Mouse (Mus musculus) mesoderm, embryonic 11.5 days (tissue): ENCODE measurements at regions not wholly inside any gene's neighbourhood (a gene's known extent, or its start where the extent isn't known, plus 50 kb on each side); places are given as distances from the start of the nearest gene placed in this dataset.

Experiments used
- DNase-seq: peaks from one replicate; pipeline ENCODE4 v3.0.0-alpha.2; 2012; ENCODE audit warnings: low read depth, low spot score

DNA sequence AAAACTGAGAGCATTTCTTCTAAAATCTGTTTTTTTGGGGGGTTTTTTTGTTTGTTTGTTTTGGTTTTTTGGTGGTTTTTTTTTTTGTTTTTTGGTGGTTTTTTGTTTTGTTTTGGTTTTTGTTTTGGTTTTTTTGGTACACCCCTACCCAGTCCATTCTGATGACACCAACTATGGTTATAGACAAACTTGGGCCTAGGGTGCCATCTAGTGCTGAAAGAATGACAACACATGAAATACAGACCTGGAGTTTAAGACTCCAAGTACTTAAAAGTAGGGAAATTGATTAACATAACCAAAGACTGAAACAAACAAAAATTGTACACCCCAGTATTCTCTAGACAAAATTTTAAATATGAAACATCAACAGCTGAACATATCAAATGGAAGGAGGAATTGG, 76.0 kb upstream of the Ano5 start:
- peak; percentile 52 for DNase-seq

DNA sequence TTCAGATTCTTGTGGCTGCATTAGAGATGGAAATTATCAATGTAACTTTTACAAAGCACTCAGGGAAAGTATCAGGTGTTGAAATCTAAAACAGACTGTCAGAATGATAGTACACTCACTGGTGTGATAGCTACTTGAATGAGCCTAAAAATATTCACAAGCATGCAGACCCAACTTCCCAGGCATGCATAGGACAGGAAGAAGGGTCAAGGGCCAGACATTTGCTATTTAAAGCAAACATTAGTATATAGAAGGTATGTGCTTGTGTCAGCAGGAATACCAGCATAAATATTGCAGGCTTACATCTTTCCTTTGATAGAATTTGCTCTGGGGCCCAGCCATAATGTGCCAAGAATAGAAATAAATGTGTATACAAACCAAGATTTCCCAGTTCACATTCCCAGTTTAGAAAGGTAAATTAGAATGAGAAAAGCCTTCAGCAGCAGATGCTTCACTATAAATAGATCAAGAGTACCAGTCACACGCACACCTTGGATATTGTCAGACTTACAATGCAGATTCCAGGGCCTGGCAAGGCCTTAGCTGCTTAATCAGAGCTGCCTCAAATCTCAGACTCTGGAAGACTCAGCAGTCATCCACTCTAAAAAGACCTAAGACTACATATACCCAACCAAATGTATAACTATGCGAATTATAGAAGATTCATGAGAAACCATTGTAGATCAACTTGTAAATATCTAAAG, 55.7 kb upstream of the Ano5 start:
- DNase-seq = peak; percentile 23

DNA sequence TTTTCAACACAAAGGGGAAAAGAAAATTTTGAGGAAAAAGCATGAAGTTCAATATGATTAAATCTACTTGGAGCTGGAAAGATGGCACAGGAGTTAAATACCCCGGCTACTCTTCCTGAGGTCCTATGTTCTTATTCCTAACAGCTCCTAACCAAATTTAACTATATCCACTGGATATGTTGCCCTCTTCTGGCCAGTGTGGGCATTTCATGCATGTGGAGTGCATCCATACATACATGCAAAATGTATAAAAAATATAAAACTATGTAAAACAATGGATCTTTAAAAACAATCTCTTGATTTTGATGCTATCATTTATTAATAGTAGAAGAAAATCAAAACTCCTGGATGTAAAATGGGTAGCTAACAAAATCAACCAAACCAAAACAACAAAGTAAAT, 52.1 kb upstream of the Ano5 start:
- peak; percentile 11 for DNase-seq
